Mouse (Mus musculus) CD4-positive helper T cell, adult 2 months (primary cell): Measurements from ENCODE around the gene Tti1.
A peak's percentile ranks its signal among the peaks of the same experiment; 100 is the strongest.
"Not testable (repeated sequence)": the region's sequence is repeated elsewhere in the genome, so short reads cannot be mapped to it uniquely, and the experiment has no call there.

Experiments
- DNase-seq: peaks from one replicate; pipeline ENCODE4 v3.0.0-alpha.2; 2012; ENCODE audit warnings: low read depth, missing footprints, low spot score

The Tti1 gene

DNA sequence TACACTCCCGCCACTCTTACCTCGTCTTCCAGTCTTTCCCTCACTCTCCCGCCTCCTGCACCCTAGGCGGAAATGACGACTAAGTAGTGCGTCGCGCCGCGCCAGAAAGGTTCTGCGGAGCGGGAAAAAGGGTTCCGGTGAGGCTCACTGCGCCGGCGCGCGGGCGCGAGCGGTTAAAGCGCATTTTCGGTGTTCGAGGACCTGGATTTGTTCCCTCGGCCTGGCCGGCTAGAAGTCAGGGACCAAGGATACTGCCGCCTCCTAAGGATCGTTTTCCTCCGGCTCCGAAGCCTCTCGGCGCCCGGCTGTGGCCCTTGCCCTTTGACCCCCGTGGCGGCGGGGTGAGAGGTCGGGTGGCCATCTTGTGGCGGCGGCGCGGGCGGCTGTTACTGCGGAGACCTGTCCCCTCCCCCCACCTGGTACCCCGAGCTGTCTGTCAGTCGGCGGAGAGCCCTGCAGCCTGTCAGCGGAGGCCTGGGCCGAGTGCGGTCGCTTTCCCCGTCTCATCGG is at the start of gene Tti1, which contains the start of gene Rprd1b:
TSS of gene Tti1 (minus strand) at position 80 of the 510 bp plus-strand sequence.
TSS of gene Rprd1b (plus strand) at position 144 of the 510 bp plus-strand sequence.
- peak; percentile 94 for DNase-seq

DNA sequence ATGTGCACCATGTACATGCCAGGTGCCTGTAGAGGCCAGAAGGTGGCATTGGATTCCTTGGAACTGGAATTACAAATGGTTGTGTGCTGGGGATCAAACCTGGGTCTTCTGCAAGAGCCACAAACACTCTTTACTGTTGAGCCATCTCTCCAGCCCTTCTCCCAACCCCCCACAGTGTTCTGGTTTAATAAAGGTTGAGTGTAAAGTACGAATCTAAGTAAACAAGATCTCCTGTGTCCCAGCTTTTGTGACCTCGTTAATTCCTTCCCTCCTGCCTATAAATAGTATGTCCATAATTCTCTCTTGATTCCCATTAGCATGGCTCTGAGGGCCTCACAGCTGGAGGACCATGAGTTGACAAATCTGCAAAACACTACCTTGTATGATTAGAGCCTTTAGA is 49.7 kb upstream of the Tti1 start:
- DNase-seq = no peak

DNA sequence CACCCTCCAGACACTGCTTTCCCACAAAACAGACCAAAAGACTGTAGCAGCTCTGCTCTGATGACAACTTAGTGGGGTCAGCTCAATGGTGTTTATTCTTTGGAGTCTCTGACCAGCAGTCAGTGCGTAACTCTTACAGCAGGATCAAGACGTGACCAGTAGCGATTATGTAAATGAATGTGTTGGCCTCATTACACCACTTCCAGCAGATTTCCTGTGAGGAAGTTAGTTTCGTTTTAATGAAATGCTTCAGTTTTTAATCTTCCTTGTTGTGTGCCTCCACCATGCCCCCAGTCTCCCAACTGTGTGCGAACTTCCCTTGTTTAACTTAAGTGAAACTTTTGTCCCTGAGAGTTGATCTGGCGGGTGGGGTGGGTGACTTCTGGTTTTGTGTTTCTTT is 48.5 kb upstream of the Tti1 start:
- DNase-seq = no peak

DNA sequence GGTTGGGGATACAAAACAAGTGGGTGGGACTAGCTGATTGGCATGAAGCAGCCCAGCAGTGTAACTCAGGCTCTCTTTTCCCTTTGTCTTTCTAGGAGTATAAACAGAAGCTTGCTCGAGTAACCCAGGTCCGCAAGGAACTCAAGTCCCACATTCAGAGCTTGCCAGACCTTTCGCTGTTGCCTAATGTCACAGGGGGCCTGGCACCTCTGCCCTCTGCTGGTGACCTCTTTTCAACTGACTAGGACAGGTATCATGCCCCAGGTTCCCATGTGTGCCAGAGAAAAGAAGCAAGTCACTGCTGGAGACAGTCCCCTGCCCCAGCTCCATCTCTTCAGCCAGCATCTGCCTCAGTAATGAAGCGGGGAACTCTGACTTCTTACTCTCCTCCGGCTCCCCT is 46.6 kb upstream of the Tti1 start:
- DNase-seq = no peak

DNA sequence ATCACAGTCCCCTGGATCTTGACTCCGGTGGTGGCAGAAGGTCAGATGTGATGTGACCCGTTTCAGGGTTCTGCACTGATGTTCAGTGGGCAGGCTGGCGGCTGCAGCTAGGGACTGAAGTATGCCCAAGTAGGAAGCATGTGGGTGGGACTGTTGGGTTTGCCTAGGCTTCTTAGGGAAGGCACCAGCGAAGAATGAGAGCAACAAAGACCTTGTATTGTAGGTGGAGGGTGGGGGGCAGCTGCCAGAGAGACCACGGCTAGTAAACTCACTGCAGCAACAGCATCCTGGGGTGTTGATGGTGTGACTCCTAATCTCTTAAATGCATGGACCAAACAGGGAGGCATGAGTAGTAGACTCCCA is 43.4 kb upstream of the Tti1 start:
- no peak for DNase-seq

DNA sequence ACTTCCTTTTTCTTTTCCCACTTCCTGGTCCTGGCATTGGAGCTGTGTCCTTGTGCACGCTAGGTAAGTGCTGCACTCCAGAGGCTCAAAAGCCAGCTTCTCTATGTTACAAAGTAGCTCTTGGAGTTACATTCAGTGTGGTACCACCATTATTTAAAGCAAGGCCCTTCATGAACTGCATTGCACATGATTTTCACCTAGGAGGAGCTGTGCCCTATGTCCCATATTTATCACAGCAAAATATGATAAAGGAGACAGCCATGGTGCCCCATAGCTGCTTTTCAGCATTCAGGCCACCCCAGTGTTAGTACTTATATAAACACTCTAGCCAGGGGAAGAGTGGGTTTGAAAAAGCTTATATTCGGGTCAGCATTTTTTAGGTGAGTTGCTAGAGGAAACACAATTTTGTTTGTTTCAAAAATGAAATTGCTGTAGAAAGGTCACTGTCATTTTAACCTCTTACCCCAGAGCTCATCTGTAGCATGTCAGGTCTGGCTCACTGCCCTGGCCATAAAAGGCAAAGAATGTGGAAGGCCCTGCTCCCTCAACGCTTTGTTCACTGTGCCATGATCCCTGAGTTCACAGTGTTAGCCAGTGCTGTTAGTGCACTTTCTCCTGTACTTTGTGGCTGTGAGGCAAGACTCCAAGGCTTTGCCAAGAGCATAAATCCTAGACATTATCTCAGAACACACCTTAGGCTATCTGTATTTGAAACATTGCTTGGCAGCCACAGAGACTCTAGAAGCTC is 42.8 kb upstream of the Tti1 start:
- no peak for DNase-seq

DNA sequence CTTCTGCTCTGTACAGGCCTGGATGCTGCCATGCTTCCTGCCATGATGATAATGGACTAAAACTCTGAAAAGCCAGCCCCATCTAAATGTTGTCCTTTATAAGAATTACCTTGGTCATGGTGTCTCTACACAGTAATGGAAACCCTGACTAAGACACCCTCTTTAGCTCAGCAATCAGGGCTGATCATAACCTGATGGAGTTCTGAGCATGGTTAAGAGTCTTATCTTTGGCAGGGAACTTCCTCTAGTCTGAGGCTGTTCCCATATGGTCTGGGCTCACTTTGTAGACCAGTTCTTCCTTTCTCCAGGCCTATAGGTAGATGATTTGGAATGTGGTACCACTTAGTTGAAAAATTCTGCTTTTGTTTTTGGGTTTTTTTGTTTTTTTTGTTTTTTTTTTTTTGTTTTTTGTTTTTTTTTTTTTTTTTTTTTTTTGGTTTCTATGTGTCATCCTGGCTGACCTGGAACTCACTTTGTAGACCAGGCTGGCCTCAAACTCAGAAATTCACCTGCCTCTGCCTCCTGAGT is 40.3 kb upstream of the Tti1 start:
- no peak for DNase-seq

DNA sequence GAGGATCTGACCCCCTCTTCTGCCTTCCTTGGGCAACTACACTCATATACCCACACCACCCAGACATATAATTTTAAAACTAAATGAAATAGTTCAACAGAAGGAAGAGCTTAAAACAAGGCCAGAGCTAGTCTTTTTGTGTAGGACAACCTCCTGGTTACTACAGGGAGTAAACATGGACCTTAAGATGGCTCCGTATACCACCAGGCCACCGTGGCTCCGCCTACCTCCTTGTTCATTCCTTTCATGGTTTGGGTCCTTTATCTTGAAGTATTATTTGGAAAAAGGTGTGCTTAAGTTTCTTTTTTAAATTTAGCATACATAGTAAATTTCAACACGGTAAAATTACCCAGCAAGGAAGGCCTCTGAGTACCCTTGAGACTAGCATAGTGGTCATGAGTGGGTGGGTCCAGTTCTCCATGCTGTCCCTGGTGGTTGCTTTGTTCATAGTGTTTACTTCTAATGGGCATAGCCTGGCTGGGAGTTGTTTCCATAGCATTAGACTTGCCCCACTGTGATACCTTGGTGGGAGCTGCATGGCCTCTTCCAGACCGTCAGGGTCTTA is 39.1 kb upstream of the Tti1 start:
- no peak for DNase-seq

DNA sequence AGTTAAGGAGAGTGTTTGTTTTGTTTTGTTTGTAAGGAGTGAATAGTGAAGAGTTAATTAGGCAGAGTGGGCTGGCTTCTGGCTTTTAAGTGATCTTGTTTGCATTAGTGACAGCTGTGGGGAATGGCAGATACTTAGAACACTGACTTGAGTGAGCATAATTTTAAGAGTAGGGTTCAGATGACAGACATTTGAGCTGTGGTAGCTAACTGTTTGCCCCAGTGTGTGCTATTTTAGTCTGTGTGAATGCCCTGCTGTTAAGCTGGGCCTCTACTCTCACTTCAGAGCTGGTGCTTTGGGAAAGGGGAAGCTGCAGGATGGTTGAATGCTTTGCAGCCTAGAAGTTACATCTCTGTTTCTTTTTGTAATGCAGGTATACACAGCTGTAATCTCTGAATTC is 38.2 kb upstream of the Tti1 start:
- DNase-seq = no peak

DNA sequence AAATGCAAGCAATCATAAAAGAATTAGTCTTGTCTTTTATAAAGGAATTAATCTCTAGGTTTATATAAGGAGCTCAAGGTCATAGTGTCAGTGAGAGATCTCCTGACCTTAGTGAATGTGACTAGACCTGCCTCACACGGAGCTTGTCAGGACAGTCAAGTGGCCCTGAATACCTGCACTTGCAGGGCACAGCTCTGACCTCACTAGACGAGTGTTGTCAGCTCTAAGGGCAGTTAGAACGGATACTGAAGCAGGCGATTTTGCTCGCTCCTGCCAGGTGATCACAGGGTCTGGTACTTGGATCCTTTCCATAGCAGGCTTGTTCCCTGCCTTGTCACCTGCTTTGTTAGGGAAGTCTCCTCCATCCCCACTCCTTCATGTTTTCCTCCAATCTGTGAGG is 36.8 kb upstream of the Tti1 start:
- no peak for DNase-seq

DNA sequence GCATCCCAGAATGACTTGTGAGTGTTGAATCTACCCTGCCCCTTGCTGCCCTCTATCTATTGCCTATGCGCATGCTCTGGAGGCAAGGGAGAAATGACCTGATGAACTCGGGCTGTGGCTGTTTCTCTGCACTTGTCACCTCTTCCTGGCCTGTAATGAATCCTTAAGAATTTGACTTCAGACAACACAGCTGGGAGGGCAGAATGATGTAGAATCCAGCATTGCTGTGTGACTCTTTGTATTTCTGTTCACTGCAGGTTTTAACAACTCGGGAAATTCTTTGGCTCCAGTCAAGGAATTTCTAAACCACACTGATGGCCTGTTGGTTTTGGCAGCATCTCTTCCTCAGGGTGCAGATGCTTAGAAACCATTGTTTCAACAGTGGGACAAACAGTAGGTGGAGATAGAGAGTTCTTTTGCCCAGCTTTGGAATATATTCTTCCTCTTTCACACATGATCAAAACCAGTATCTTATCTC is 36.4 kb upstream of the Tti1 start:
- no peak for DNase-seq

DNA sequence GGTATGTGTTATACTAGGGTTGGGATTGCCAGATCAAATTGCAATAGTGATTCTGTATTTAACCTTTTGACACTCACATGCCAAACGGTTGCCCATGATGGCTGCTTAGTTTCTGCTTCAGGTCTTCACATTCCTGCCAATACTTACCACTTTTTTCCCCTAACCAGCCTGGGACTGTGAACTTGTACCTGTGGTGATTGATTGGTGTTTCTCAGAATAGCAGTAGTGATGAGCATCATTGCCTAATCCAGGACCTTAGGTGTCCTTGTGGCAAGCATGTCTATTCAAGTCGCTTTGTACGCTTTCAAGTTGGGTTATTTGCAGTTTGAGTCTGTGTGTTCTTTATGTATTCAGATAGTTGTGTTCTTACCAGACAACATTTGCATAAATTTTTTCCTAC is 34.8 kb upstream of the Tti1 start:
- DNase-seq = no peak

DNA sequence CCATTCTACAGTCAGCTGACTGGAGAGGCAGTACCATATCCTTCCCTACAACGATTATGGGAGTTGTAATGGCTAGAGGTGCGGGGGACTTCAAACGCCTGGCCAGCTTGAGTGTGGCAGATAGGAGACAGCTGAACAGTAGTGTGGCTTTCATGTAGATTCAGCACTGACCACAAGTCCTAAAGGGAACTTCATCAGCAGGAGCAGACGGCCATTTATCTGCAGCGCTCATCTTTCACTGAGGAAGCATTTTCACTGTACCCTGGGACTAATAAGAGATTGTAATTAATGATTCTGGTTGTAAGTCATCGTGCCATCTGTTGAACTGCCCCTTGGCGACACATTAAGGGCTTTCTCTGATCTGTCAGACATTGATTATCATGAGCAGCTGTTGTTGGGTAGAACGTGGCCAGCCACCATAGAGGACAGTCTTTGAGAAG is 31.5 kb upstream of the Tti1 start:
- DNase-seq = no peak

DNA sequence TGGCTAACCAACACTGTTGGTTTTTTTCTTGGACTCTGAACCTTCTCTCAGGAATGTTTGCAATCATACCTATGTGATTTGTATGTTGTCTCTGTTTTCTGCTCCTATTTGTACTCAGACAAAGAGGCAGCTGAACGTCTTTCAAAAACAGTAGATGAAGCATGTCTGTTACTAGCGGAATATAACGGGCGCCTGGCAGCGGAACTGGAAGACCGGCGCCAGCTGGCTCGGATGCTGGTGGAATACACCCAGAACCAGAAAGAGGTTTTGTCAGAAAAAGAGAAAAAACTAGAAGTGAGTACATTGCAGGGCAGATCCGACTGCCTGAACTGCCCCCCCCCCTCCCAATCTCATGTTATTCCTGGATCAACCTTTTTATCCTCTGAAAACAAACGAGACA is 30.3 kb upstream of the Tti1 start:
- DNase-seq = no peak

DNA sequence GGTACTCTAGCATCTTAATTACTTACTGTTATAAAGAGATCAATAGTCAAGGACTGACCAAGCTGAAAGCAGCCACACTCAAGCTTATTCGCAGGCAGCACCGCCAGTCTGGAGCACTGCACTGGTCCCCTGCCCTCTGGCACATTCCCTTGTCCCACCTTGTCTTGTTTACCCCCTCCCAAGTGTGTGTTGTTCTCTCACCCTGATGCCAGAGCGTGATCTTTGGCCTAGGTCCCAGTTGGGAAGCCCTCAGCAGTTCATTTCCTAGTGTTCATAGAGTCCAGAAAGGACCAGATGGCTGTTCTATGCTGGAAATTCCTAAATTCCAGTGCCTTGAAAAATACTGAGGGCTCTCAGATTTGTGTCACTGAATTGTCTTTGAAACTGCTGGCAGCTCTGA is 28.8 kb upstream of the Tti1 start:
- no peak for DNase-seq

DNA sequence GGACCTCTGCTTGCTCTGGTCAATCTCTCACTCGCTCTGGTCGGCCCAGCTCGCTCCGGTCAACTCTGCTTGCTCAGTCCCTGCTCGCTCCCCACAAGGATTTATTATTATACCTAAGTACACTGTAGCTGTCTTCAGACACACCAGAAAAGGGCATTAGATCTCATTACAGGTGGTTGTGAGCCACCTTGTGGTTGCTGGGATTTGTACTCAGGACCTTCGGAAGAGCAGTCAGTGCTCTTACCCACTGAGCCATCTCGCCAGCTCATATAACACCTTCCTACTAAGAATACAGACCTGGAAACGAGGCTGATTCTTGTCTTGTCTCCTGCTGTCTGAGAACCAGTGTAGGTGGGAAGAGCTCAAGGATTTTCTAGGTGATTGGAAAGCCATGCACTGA is 27.1 kb upstream of the Tti1 start:
- DNase-seq = not testable (repeated sequence)

DNA sequence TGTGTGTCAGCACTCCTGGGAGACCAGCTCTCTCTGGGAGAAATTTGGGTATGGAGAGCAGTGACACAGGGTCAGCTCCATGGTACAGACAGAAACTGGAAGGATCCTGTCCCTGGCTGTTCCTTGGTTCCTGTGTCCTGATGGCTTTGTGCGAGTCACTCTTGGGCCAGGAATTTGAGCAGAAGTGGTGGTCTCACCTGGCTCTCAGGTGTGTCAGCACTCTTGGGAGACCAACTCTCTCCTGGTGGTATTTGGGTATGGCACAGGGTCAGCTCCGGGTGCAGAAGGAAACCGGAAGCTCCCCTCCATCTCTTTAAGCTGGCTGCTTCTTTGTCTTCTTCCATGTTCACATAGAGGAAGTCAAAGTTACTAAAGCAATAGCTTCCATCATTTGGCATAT is 26.4 kb upstream of the Tti1 start:
- DNase-seq = no peak

DNA sequence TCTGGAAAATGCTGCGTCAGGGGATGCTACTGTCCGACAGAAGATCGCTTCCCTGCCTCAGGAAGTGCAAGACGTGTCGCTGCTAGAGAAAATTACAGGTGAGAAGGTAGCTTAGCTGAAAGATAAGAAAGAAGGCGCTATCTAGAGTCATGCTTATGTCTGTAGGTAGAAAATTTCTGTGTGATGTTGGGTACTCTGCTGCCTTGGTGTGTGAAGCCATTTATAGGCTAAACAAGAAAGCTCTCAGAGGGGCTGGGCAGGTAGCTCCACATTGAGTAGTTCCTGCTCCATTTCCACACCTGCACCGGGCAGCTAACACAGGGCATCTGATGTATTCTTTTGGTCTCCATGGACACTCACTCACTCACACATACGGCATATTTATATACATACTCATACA is 21.9 kb upstream of the Tti1 start:
- no peak for DNase-seq

DNA sequence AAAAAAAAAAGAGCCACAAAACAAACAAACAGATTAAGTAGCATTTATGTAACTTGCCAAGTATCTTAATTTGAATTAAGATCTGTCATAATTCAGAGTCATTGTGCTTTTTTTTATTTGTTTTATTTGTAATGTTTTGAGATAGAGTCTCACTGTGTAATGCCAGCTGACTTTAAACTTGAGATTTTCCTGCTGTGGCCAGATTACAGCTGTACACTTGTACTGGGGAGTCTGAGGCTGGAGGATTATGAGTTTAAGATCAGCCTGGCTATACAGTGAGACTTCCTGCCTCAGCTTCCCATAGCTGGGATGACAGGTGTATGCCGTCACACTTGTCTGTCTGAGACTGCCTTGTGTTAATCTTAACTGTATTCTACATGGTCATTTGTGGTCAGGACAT is 20.5 kb upstream of the Tti1 start:
- DNase-seq = no peak

DNA sequence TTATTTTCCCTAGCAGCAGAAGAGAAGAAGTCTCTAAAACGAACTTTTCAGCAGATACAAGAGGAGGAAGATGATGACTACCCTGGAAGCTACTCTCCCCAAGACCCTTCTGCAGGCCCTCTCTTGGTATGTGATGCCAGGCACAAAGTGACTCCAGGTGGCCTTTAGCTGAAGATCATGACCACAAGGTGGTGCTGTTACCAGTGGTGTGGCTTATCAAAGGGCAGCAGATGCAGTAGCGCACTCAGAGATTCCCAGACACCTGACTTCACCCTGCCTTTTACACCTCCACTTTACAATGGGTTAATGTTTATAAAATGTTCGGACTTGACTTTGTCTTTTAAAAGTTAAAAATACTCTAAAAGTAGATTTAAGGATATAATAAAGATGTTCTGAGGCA is 19.7 kb upstream of the Tti1 start:
- peak; percentile 57 for DNase-seq

DNA sequence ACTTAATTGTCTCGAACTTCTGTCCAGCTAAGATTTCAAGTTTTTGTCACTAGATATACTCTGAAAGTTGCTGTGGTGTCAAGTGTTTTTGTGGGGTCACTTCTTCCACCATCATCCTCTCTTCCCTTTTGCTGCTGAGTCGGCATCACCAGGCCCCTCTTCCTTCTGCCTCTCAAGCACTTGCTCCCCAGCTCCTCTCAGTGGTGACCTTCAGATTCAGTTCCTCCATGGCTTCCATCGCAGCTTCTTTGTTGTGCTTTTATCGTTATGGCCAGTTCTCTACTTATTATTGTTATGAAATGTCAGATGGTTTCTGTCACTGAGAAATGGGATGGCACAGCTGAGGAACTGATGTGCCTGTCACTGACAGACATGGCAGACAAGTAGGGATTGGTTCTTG is 18.0 kb upstream of the Tti1 start:
- DNase-seq = no peak

DNA sequence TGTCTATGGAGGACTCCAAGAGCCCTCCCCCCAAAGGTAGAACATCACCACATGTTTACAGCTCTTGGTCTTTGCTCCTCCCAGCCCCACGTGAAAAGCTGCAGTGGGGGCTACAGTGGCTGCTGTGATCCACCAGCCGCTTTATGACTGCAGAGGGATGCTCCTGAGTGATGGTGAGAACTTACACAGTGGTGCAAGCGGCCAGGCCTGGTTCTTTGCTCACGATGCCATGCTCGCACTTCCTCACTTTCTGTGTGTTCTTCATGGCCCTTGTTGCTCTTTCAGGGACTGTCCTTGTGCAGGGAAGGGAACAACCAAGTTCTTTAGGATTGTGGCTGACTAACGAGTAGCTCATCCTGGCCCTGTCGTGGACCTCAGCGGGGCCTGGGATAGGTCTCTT is 15.3 kb upstream of the Tti1 start:
- DNase-seq = no peak

DNA sequence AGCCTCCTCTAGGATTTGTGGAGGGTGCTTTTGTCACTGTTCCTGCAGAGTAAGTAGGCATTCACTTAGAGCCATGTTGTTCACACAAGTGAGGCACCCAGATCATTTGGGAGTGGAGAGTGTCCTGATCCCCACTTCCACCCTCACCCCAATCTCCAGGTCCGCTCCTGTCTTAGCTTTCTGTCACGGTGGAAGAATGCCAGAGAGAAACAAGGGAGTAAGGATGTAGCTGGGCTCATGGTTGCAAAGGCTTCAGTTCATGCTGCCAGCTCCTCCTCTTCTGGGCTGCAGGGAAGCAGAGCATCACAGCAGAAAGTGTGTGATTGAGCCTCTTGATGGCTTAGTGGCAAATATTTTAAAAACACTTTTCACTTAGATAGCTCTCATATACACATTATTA is 12.2 kb upstream of the Tti1 start:
- no peak for DNase-seq
